Mouse (Mus musculus) kidney, adult 2 months (tissue): ENCODE measurements at regions not wholly inside any gene's neighbourhood (a gene's known extent, or its start where the extent isn't known, plus 50 kb on each side); places are given as distances from the start of the nearest gene placed in this dataset.

Source experiments
- CTCF ChIP-seq: fragments of 200-500 bp; conservative IDR thresholded peaks from 2 replicates; pipeline ENCODE4 v1.5.1; 2011; ENCODE audit warnings: low read depth, mild to moderate bottlenecking, control low read depth, low read length, moderate library complexity, mixed read lengths; ENCODE audit not compliant: insufficient read depth, insufficient read length
- POLR2A ChIP-seq: fragments of 200-500 bp; IDR thresholded peaks from one replicate; pipeline ENCODE4 v1.6.1; 2011; ENCODE audit warnings: low read depth, low read length, control low read depth

DNA sequence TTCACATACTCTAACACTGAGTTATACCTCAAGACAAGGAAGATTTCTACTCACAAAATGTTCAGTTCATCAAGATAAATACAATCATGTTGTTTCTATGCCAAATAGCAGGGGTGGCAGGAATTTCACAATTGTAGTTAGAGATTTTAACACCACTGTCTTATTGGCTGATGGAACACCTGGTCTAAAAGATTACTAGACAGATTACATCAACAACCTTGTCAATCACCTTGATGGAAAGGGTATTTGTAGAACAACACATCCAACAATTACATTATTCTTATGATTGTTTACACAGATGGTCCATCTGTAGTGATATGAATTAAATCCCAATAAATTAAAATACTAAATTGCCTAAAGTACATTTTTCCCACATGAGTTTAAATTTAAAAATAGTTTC lies 657.4 kb downstream of the Hdgfl1 start:
- TF ChIP-seq CTCF (no peak), POLR2A (no peak)
